ENCODE assay signal across 9 mouse cellular contexts in genomic region chr9:119976704-119977556, GRCm38 (mm10). TPM values are rescaled to one million over a fixed set of nuclear protein-coding genes. Genes with fewer than 3 reads are reported as not detected.
A peak's percentile ranks its signal among the peaks of the same experiment; 100 is the strongest.
DNase-seq lines count a peak whose midpoint lies in the region; ATAC-seq and TF ChIP-seq lines count a peak whose summit lies in the region.
"Had no signal": no experiment of that assay in that cellular context is flagged by ENCODE, and none has a peak within 500 bp of the region (broad histone marks: within the 10 kb centered on the region; RNA-seq: fewer than 3 reads in every experiment).

No protein-coding gene starts in this region.

- no peak for TF ChIP-seq POLR2A in bone marrow macrophage, adult 2 months (IDR thresholded peaks at IDR 0.05; ENCODE audit: borderline replicate concordance, low read depth, low read length)

- ATAC-seq in heart, embryonic 13.5 days (ENCODE audit: extremely low read depth, insufficient number of reproducible peaks, low FRiP score, low TSS enrichment) = no peak
- ATAC-seq in liver, embryonic 16.5 days (ENCODE audit: low read depth) = no peak
- no peak for ATAC-seq in hindbrain, embryonic 16.5 days

- H3K4me3 ChIP-seq in heart, embryonic 13.5 days = peak overlapping the region; percentile 4; the same call in 1 of the 2 replicates
- H3K4me3 ChIP-seq in bone marrow macrophage, adult 2 months (ENCODE audit: insufficient read depth, low read length) = peak overlapping the region; percentile 49
- H3K4me3 ChIP-seq in liver, embryonic 16.5 days (ENCODE audit: low read depth, low read length) = peak overlapping the region; percentile 22
- no peak overlapping the region for H3K4me3 ChIP-seq in hindbrain, embryonic 16.5 days (ENCODE audit: low read length)
- H3K4me3 ChIP-seq: hindbrain, embryonic 13.5 days had no signal

- WGBS in heart, embryonic 13.5 days = 22% methylated on average over 17 of the region's 17 CpGs
- whole genome bisulfite sequencing in liver, embryonic 16.5 days (ENCODE audit: insufficient replicate concordance) = 10% methylated on average over 17 of the region's 17 CpGs
- WGBS in hindbrain, embryonic 16.5 days = 61% methylated on average over 17 of the region's 17 CpGs

- peak overlapping the region; percentile 45 for H3K4me2 ChIP-seq in heart, embryonic 13.5 days
- peak overlapping the region; percentile 1; the same call in 1 of the 2 replicates for H3K4me2 ChIP-seq in liver, embryonic 16.5 days (ENCODE audit: low read depth, low read length)
- H3K4me2 ChIP-seq in hindbrain, embryonic 16.5 days (ENCODE audit: low read length) = no peak overlapping the region
- H3K4me2 ChIP-seq: hindbrain, embryonic 13.5 days had no signal

- H3K27me3 ChIP-seq in heart, embryonic 13.5 days (replicated peaks) = no peaks in the 10 kb centered on the region
- H3K27me3 ChIP-seq in liver, embryonic 16.5 days (ENCODE audit: control insufficient read depth, insufficient read depth, low read depth, low read length) = no peaks in the 10 kb centered on the region
- no peaks in the 10 kb centered on the region for H3K27me3 ChIP-seq in hindbrain, embryonic 16.5 days (replicated peaks; ENCODE audit: control insufficient read depth, insufficient read depth, low read length)
- H3K27me3 ChIP-seq: hindbrain, embryonic 13.5 days had no signal

- DNase-seq in heart, postnatal 36 days = no peak
- DNase-seq in 416B (ENCODE audit: low read depth) = peak; percentile 45
- DNase-seq in layer of hippocampus, postnatal 10 days (ENCODE audit: low spot score in 2 of 2) = no peak
- DNase-seq in cerebellum, postnatal 36 days = no peak

- H3K4me1 ChIP-seq in heart, embryonic 13.5 days = peaks cover 58% of the 10 kb centered on the region
- H3K4me1 ChIP-seq in bone marrow macrophage, adult 2 months (ENCODE audit: control insufficient read depth, insufficient read depth, low read length) = peaks cover 44% of the 10 kb centered on the region
- peaks cover 41% of the 10 kb centered on the region for H3K4me1 ChIP-seq in liver, embryonic 16.5 days (ENCODE audit: control insufficient read depth, low read depth, low read length)
- peaks cover 21% of the 10 kb centered on the region for H3K4me1 ChIP-seq in hindbrain, embryonic 16.5 days (ENCODE audit: control insufficient read depth, insufficient read depth, low read depth, low read length)

- H3K36me3 ChIP-seq in heart, embryonic 13.5 days = peaks cover 37% of the 10 kb centered on the region
- peaks cover 15% of the 10 kb centered on the region for H3K36me3 ChIP-seq in liver, embryonic 16.5 days (ENCODE audit: control insufficient read depth, insufficient read depth)
- no peaks in the 10 kb centered on the region for H3K36me3 ChIP-seq in hindbrain, embryonic 16.5 days (ENCODE audit: control insufficient read depth, insufficient read depth, low read length)

- no peak for TF ChIP-seq CTCF in bone marrow macrophage, adult 2 months (IDR thresholded peaks at IDR 0.05; ENCODE audit: low read depth, low read length)

- peak overlapping the region; percentile 65 for H3K9ac ChIP-seq in heart, embryonic 13.5 days
- no peak overlapping the region; the same call in 1 of the 2 replicates for H3K9ac ChIP-seq in liver, embryonic 16.5 days (ENCODE audit: low read depth, low read length)
- no peak overlapping the region for H3K9ac ChIP-seq in hindbrain, embryonic 16.5 days (ENCODE audit: low read depth, low read length)
- H3K9ac ChIP-seq: hindbrain, embryonic 13.5 days had no signal

- peak overlapping the region; percentile 78 for H3K27ac ChIP-seq in heart, embryonic 13.5 days (replicated peaks)
- peak overlapping the region; percentile 26 for H3K27ac ChIP-seq in bone marrow macrophage, adult 2 months (ENCODE audit: insufficient read depth, low read depth, low read length)
- peak overlapping the region; percentile 19; the same call in 1 of the 2 replicates for H3K27ac ChIP-seq in liver, embryonic 16.5 days (ENCODE audit: low read length)
- H3K27ac ChIP-seq in hindbrain, embryonic 16.5 days (ENCODE audit: low read depth, low read length) = no peak overlapping the region
- H3K27ac ChIP-seq: hindbrain, embryonic 13.5 days had no signal

- H3K9me3 ChIP-seq in heart, embryonic 13.5 days = no peaks in the 10 kb centered on the region
- no peaks in the 10 kb centered on the region for H3K9me3 ChIP-seq in liver, embryonic 16.5 days (replicated peaks; ENCODE audit: control insufficient read depth, low read length)
- no peaks in the 10 kb centered on the region for H3K9me3 ChIP-seq in hindbrain, embryonic 16.5 days (ENCODE audit: control insufficient read depth, low read length)
- H3K9me3 ChIP-seq: hindbrain, embryonic 13.5 days had no signal

- intact Hi-C loops in heart, postnatal 36 days (cut with DNase I) = no loop called here

RNA-seq across cellular contexts. Expression of gene Csrnp1, which starts 7.5 kb away (rescaled TPM):
- polyA plus RNA-seq in heart, embryonic 13.5 days (2015; fragmentation: Nextera tagmentation; extraction: Ambion mirVana) = 5.7 and 6.8 TPM in 2 replicates
- total RNA-seq in heart, postnatal 36 days (2021) = 10 to 100 TPM; 11.1 to 29.3 TPM
- 3.0 and 4.1 TPM in 2 replicates for polyA plus RNA-seq in bone marrow macrophage, adult 2 months (2012; ENCODE audit: insufficient read depth, insufficient read length, missing spikeins)
- 2.5 and 3.3 TPM in 2 replicates for polyA plus RNA-seq in liver, embryonic 16.5 days (2015; fragmentation: Nextera tagmentation; extraction: Ambion mirVana)
- 10 to 100 TPM in 1 of 2 experiments, 1 to 10 TPM in 1; 9.9 to 10.4 TPM for total RNA-seq in layer of hippocampus, postnatal 10 days (2021)
- 1.8 and 2.7 TPM in 2 replicates for polyA plus RNA-seq in hindbrain, embryonic 16.5 days (2015; fragmentation: Nextera tagmentation; extraction: Ambion mirVana)

RNA-seq across cellular contexts. Expression of gene Ttc21a, which starts 39.5 kb away (rescaled TPM):
- 0.17 and 0.27 TPM in 2 replicates for polyA plus RNA-seq in heart, embryonic 13.5 days (2015; fragmentation: Nextera tagmentation; extraction: Ambion mirVana)
- total RNA-seq in heart, postnatal 36 days (2021) = not detected
- 0.20 and 0.27 TPM in 2 replicates for polyA plus RNA-seq in bone marrow macrophage, adult 2 months (2012; ENCODE audit: insufficient read depth, insufficient read length, missing spikeins)
- 0.08 and 0.21 TPM in 2 replicates for polyA plus RNA-seq in liver, embryonic 16.5 days (2015; fragmentation: Nextera tagmentation; extraction: Ambion mirVana)
- 1 to 10 TPM; 1.3 to 2.9 TPM for total RNA-seq in layer of hippocampus, postnatal 10 days (2021)
- polyA plus RNA-seq in hindbrain, embryonic 16.5 days (2015; fragmentation: Nextera tagmentation; extraction: Ambion mirVana) = 1.1 and 1.4 TPM in 2 replicates

RNA-seq across cellular contexts. Expression of gene Gorasp1, which starts 39.6 kb away (rescaled TPM):
- 21.4 and 23.8 TPM in 2 replicates for polyA plus RNA-seq in heart, embryonic 13.5 days (2015; fragmentation: Nextera tagmentation; extraction: Ambion mirVana)
- total RNA-seq in heart, postnatal 36 days (2021) = 10 to 100 TPM; 30.2 to 30.6 TPM
- 8.9 and 9.0 TPM in 2 replicates for polyA plus RNA-seq in bone marrow macrophage, adult 2 months (2012; ENCODE audit: insufficient read depth, insufficient read length, missing spikeins)
- 10.6 and 12.1 TPM in 2 replicates for polyA plus RNA-seq in liver, embryonic 16.5 days (2015; fragmentation: Nextera tagmentation; extraction: Ambion mirVana)
- total RNA-seq in layer of hippocampus, postnatal 10 days (2021) = 10 to 100 TPM; 28.9 to 31.2 TPM
- 33.1 and 36.0 TPM in 2 replicates for polyA plus RNA-seq in hindbrain, embryonic 16.5 days (2015; fragmentation: Nextera tagmentation; extraction: Ambion mirVana)

RNA-seq across cellular contexts. Expression of gene Xirp1, which starts 46.5 kb away (rescaled TPM):
- polyA plus RNA-seq in heart, embryonic 13.5 days (2015; fragmentation: Nextera tagmentation; extraction: Ambion mirVana) = 44.6 and 47.2 TPM in 2 replicates
- total RNA-seq in heart, postnatal 36 days (2021) = 100 to 1,000 TPM; 122 to 127 TPM
- polyA plus RNA-seq in bone marrow macrophage, adult 2 months (2012; ENCODE audit: insufficient read depth, insufficient read length, missing spikeins) = not detected in 2 replicates
- 0.15 and 0.26 TPM in 2 replicates for polyA plus RNA-seq in liver, embryonic 16.5 days (2015; fragmentation: Nextera tagmentation; extraction: Ambion mirVana)
- under 1 TPM; 0.07 to 0.09 TPM for total RNA-seq in layer of hippocampus, postnatal 10 days (2021)
- 0.35 TPM in 1 of 2 replicates, not detected in the other for polyA plus RNA-seq in hindbrain, embryonic 16.5 days (2015; fragmentation: Nextera tagmentation; extraction: Ambion mirVana)
